Mouse (Mus musculus): ENCODE measurements around the gene Ntm.
A peak's percentile ranks its signal among the peaks of the same experiment; 100 is the strongest.

Gene Ntm

GRCm38 (mm10) chr9:29568571-29568970 lies 394.4 kb downstream of the Ntm start:
- DNase-seq: no peak

- peak; percentile 57 for DNase-seq
Measured at GRCm38 (mm10) chr9:29562419-29563071, 400.4 kb downstream of the Ntm start.

DNA sequence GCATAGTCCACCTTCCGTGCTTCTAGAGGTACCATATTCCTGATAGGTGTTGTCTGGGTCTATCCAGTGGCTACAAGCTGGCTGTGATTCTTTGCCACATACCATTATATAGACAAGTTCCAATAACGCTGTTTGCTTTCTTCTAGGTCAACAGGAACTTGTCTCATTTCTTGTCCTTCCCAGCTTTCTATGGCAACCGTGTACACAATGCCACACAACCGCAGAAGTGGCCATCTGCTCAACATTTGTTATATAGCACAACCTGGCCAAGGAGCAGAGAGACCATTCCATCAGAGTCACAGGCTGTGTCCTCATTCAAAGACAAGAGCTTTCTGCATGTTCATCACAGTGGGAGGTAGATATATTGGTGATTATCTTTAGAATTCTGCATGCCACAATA lies 404.0 kb downstream of the Ntm start:
- peak; percentile 66 for DNase-seq

GRCm38 (mm10) chr9:29550582-29550981 lies 412.4 kb downstream of the Ntm start:
- DNase-seq: peak; percentile 97

GRCm38 (mm10) chr9:29550107-29550506 lies 412.8 kb downstream of the Ntm start:
- DNase-seq: peak; percentile 61

DNA sequence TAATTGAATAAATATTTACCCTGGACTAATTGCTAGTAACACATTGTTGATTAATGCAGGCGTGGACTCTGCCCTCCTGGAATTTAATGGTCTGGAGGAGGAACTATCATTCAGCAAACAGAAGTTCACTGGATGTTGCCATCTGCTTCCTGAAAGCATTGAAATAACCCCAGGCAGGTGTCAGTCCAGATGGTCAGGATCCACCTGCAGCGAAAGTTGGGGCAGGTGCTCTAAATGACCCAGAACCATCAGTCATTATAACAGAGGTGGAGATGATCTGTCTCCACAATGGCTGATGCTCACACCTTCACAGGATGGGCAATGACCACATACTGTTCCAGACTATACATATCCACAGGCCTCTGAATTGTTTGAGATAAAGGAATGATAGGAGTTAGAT lies 426.5 kb downstream of the Ntm start:
- DNase-seq: no peak

DNA sequence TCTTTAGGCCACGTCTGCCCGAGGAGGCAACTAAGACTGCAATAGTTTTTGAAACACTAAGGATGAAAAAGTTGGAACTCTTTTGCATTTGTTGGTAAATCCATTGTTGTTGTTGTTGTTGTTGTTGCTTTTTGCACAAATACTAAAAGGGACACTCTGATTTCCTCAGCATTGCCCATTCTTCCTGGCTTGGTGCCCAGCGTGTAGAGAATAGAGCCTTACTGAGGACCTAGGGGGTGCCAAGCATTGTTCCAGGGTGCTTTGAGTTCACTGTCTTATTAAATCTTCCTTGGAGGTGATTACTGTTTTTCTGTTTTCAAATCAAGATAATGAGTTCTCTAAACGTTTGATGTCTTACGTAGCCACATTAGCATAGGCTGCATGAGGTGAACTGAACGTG lies 428.2 kb downstream of the Ntm start:
- DNase-seq: no peak

DNA sequence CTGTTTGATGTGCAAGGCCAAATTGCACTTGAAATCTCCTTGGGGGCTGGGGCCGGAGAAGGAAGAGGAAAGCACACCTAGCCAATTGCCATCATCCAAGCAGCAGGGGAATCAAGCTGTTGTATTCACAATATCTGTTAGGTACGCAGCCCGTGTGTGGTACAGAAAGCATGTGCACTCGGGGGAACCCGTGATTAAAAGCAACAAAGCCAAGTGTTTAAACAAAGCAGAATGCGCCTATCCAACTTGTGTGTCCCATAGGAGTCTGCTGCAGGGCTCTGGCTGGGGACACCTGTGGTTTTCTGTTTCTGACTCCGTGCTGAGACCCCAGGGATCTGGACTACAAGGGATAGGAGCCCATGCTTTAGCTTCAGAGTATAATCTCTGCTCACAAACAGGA lies 428.6 kb downstream of the Ntm start:
- DNase-seq: no peak

GRCm38 (mm10) chr9:29533556-29533955 lies 429.4 kb downstream of the Ntm start:
- peak; percentile 59 for DNase-seq

GRCm38 (mm10) chr9:29531147-29531917 lies 431.6 kb downstream of the Ntm start:
- no peak for DNase-seq

DNA sequence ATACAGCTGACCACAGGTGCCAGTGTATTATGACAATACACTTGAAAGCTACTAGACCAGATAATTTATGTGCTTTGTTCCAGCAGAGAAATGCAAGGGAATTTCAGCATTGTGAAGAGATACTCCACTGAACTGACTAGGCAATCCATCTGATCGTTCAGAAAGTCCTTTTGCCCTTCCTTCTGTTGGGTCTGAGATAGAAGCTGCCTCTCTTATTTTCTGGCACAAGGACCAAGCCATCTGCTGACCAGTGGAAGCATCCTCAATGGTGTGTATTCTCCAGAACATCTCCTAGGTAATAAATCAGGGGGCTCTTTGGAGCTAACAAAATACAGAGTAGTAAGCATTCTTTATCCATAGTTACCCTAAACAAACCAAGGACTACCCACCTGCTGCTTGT lies 438.8 kb downstream of the Ntm start:
- DNase-seq: peak; percentile 66

- peak; percentile 77 for DNase-seq
Measured at GRCm38 (mm10) chr9:29523221-29523620, 439.7 kb downstream of the Ntm start.

GRCm38 (mm10) chr9:29519181-29519580 lies 443.8 kb downstream of the Ntm start:
- no peak for DNase-seq

DNA sequence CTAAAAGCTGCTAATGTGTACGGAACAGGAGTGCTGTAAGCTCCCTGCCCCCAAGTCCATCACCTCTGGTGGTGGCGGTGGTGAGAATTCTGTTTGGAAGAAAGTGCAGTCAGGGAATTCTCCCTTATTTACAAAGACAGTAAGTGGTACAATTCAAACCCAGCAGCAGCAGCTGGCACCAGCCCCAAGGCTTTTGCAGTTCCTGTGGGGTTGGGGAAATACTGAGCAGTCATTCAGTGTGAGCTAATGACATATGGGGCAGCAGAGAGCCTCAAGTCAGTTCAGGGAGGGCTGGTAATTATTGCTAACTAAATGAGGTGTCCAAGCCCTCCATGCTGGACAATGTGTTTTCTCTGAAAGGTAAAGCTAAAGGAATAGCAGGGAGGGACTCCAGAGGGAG lies 446.3 kb downstream of the Ntm start:
- peak; percentile 42 for DNase-seq

GRCm38 (mm10) chr9:29514588-29515356 lies 448.2 kb downstream of the Ntm start:
- DNase-seq: no peak

DNA sequence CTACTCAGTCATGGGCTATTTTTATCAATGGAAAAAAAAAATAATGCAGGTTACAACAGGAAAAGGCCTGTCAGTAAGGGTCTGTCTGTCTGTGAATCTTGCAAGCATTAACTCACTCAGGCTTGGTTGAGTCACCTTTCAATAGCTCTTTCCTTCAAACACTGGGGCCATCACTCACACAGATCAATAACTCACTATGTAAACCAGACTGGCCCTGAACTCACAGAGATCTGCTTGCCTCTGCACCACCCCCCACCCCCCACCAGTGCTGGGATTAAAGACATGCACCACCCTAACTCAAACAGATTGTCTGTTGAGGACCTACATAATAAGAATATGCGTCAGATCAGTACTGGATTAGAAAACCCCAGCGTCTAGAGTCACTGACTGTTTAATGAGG lies 466.9 kb downstream of the Ntm start:
- DNase-seq: no peak

DNA sequence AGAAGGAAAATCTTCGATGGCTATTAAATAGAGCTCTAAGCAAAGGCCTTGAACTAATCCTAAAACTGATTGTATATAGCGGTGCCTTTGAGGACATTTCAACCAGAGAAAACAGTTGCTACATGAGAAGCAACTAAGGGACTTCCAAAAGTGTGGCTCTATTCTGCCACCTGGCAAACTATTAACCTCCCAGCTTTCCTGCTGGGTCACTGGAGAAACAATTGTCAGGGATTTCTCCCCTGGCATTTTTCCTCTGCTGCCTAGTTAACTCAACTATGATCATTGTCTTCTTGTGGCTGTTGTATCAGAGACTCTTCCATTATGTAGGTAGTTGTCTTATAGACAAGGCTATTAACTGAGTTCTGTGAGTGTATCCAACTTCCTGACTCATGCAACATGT lies 480.7 kb downstream of the Ntm start:
- DNase-seq: peak; percentile 37

DNA sequence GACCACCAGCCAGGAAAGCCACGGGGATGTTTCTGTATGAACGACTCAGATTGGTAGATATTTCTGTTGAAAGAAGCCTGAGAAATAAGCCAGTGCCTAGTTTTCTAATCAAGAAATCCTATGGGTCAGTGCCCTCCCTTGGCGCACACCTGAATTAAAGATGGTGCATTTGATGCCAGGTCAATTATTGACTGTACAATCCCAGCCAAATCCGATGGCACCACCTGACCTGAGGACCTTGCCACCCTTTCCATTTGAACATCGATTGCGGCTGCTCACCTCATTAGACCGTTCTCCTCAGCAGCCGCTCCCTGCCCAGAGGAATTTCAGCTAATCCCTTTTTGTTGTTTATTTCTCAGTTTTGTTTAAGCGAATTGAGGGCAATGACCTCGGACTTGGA lies 483.9 kb downstream of the Ntm start:
- DNase-seq: no peak

DNA sequence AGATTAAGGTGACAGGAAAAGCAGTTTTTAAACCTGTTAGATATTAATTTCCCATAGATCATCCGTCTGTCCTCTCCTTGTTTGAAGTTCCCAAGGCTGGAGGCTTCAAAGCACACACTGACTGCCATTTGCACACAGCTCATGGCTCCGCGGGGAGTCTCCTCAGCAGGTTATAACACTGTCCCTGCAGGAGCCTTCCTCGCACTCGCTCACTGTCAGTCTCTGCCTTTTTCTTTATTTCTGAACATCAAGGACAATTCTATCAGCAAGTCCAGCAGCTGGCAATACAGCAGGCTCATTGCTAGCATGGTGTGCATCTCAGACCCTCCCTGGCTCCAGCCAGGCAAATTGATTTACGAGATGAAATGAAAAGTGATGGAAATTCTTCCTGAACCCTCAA lies 485.7 kb downstream of the Ntm start:
- no peak for DNase-seq

DNA sequence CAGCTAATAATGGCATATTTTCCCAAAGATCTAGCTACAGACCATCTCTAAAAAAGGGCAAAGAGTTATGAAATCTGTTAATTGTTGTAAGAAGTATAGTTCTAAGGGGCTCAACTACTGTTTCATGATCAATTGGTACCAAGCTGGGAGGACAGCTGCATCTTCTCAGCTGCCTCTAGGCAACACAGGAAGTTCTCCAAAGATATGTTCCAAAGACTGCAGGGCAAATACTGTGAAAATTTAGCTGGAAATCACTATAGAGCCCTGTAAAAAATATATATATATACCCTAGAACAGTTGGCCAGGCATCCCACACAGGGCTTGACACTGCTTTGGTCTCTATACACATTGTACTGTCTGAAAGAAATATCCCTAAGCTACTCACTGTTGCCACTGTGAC lies 489.5 kb downstream of the Ntm start:
- no peak for DNase-seq

GRCm38 (mm10) chr9:29472226-29472625 lies 490.7 kb downstream of the Ntm start:
- no peak for DNase-seq

DNA sequence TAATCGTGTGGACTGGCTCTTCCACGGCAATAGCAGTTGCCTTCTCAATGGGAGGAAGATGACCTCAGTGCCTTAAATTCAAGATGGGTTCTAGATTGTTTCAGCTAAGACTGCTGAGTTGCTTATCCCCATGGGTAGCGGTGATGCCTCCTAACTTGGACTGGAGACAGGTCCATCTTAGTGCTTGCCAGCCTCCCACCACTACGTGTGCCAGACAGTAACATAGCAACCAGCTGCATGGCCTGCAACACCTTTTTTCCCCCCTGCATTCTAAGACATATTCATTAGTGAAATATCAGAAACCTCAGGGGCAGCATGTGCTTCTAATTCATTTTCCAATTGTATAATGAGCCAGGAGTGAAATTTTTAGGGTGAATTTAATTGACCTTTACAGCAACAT lies 498.2 kb downstream of the Ntm start:
- DNase-seq: no peak

DNA sequence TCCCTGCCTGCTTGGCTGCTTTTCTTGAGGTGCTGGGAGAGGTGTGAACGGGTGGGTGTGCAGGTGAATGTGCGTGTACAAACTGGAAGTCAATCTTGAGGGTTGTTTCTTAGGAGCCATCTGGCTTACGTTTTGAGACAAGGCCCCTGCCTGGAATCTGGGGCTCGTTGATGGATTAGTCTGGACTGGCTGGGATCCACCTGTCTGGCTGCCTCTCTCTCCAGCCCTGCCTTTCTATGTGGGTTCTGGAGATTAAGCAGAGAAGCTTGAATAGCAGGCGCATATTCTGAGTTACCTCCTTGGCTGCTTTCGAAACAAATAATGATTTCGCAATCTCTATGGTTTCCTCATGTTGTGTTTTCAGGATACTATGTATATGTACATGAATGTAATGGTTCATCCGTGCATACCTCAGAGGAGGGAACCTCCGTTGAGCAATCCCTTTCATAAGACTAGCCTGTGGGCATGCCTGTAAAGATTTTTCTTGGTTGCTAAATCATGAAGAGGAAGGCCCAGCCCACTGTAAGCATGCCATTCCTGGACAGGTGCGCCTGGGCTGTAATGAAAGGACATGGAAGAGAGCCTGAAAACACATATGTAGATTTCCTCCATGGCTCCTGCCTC lies 499.9 kb downstream of the Ntm start:
- no peak for DNase-seq

Data from cerebellum, adult 8-10 months (tissue).